Mouse (Mus musculus) left cerebral cortex, postnatal 25 days (tissue): ENCODE measurements around the gene Zdhhc19. TPM values are rescaled to one million over a fixed set of nuclear protein-coding genes. Genes with fewer than 3 reads are reported as not detected.

ENCODE experiments used
- DNase-seq, 2 experiments: peaks; one replicate each; pipeline ENCODE4 v3.0.0; 2022; ENCODE audit warnings: low spot score in 2 of 2, mixed read lengths in 1 of 2
- intact Hi-C: fragments of 180-260 bp; cut with DNase I; formaldehyde crosslinking; loops from one replicate; pipeline ENCODE4 v1.15.1; 2025
- total RNA-seq, 2 experiments: library from RNA; stranded (reverse); gene quantifications; 2 replicates each; pipeline ENCODE4 v1.2.3; 2021

Zdhhc19 gene
- total RNA-seq, 2 experiments from 2014 or later: not detected

GRCm38 (mm10) chr16:32511338-32511734 is 15.3 kb downstream of the Zdhhc19 start:
- intact Hi-C loops: no loop called here
- no peak for DNase-seq

GRCm38 (mm10) chr16:32511827-32512490 is 15.9 kb downstream of the Zdhhc19 start:
- no peak for DNase-seq
- intact Hi-C loops: no loop called here

GRCm38 (mm10) chr16:32512921-32513320 is 16.9 kb downstream of the Zdhhc19 start:
- intact Hi-C loops: no loop called here
- DNase-seq: no peak

GRCm38 (mm10) chr16:32513401-32513800 is 17.3 kb downstream of the Zdhhc19 start:
- no peak for DNase-seq
- intact Hi-C loops: no loop called here

GRCm38 (mm10) chr16:32513948-32514347 is 17.9 kb downstream of the Zdhhc19 start:
- DNase-seq: no peak
- intact Hi-C loops: no loop called here

GRCm38 (mm10) chr16:32516006-32516962 is 20.2 kb downstream of the Zdhhc19 start:
- intact Hi-C loops: loop anchor here (1.0 kb wide), 1 partner anchor 92 kb away; the partner anchor contains the start of gene Tfrc
- DNase-seq: peak; percentile 84 to 95

GRCm38 (mm10) chr16:32517785-32518481 is 21.9 kb downstream of the Zdhhc19 start:
- no peak for DNase-seq
- intact Hi-C loops: no loop called here

GRCm38 (mm10) chr16:32519656-32520371 is 23.7 kb downstream of the Zdhhc19 start:
- peak in 1 of 2 experiments; percentile 46 for DNase-seq
- intact Hi-C loops: no loop called here

GRCm38 (mm10) chr16:32520372-32520748 is 24.3 kb downstream of the Zdhhc19 start:
- intact Hi-C loops: no loop called here
- no peak for DNase-seq

GRCm38 (mm10) chr16:32522578-32523194 is 26.6 kb downstream of the Zdhhc19 start:
- intact Hi-C loops: no loop called here
- DNase-seq: no peak

GRCm38 (mm10) chr16:32523462-32524243 is 27.6 kb downstream of the Zdhhc19 start:
- peak in 1 of 2 experiments; percentile 59 for DNase-seq
- intact Hi-C loops: no loop called here

- DNase-seq: no peak
- intact Hi-C loops: no loop called here
These were observed 28.2 kb downstream of the Zdhhc19 start for GRCm38 (mm10) chr16:32524244-32524615.

- intact Hi-C loops: no loop called here
- DNase-seq: no peak
These were observed 30.8 kb downstream of the Zdhhc19 start for GRCm38 (mm10) chr16:32526906-32527305.

GRCm38 (mm10) chr16:32532878-32533826 is 37.1 kb downstream of the Zdhhc19 start:
- intact Hi-C loops: no loop called here
- no peak for DNase-seq

GRCm38 (mm10) chr16:32535157-32535751 is 39.2 kb downstream of the Zdhhc19 start:
- intact Hi-C loops: no loop called here
- no peak for DNase-seq

- DNase-seq: no peak
- intact Hi-C loops: no loop called here
These were observed 42.0 kb downstream of the Zdhhc19 start for GRCm38 (mm10) chr16:32537867-32538660.
